9 mouse cellular contexts compared by ENCODE assay signal in the genomic region with DNA sequence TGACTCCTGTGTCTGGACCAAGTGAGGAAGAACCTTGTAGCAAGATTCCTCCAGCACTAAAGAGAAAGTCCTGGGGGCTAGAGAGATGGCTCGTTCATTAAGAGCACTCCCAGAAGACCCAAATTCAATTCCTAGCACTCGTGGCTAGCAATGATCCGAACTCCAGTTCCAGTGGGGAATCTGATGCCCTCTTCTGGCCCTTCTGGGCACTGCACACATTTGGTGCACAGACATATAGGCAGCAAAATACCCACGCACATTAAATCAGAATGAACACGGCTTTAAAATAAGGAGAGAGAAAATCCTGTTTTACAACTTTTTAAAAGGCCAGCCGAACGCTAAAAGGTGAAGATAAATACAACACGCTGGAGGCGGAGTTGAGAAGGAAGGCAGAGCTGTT. TPM values are rescaled to one million over a fixed set of nuclear protein-coding genes. Genes with fewer than 3 reads are reported as not detected.
DNase-seq lines count a peak whose midpoint lies in the region.
"Had no signal": no experiment of that assay in that cellular context is flagged by ENCODE, and none has a peak within 500 bp of the region (broad histone marks: within the 10 kb centered on the region; RNA-seq: fewer than 3 reads in every experiment).

No protein-coding gene starts in this region.

- intact Hi-C loops in heart, postnatal 10 days (cut with DNase I), result loop anchor here (2.0 to 5.0 kb wide), 2 partner anchors 253 to 669 kb away; no protein-coding TSS in a partner anchor

- peak; percentile 31 for DNase-seq in heart, postnatal 4 days
- no peak for DNase-seq in heart, postnatal 10 days
- peak; percentile 19 for DNase-seq in lung, postnatal 10 days
- no peak for DNase-seq in lung, postnatal 25 days (ENCODE audit: low spot score)
- DNase-seq in ZHBTc4 (ENCODE audit: low read depth, low spot score) (peak; percentile 56), adipocyte (ENCODE audit: low spot score) (no peak)
- peak; percentile 16 for DNase-seq in naive thymus-derived CD4-positive, alpha-beta T cell, adult 2 months (ENCODE audit: low read depth)
- DNase-seq: cerebellum, adult 18-20 months; thymus, postnatal 36 days had no signal

RNA-seq across cellular contexts. Expression of gene Rbbp6, which starts 43.9 kb away (rescaled TPM):
- 10 to 100 TPM; 53.5 to 56.2 TPM for total RNA-seq in heart, postnatal 4 days (2021)
- total RNA-seq in heart, postnatal 10 days (2021), result 10 to 100 TPM; 45.6 to 51.7 TPM

Comparison
In these comparisons a context has a peak if more than half of its experiments do, and no peak if none do; other contexts are left out.
1. DNase-seq: peak in heart, postnatal 4 days (single experiment), lung, postnatal 10 days (single experiment), ZHBTc4 (single experiment) and naive thymus-derived CD4-positive, alpha-beta T cell, adult 2 months (single experiment); none in heart, postnatal 10 days (0 of 2), lung, postnatal 25 days (single experiment) and adipocyte (single experiment).